Mouse (Mus musculus) monocyte, adult 2 months (primary cell): Measurements from ENCODE around the gene Tmprss15.

Experiments
- DNase-seq, 2 experiments: peaks; one replicate each; pipeline ENCODE4 v3.0.0; 2022; ENCODE audit warnings: low spot score in 2 of 2, low read depth in 1 of 2

The Tmprss15 gene

DNA sequence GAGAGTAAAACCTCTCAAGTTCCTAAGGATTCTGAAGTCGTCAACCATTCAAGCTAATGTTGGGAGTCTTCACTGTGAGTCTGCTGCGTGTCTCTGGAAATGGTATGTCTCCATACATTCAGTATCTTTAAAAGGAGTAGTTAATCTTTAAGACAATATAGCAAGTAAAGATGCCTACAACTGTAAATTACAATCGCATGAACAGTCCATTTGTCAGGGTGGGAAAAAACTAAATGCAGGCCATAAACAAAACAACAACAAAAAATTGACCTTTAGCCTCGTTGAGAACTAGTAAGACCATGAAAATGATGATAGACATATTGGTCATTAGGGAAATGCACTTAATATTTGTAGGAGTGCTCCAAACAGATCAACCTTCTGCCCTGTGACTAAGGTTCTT is at the start of gene Tmprss15:
TSS of gene Tmprss15 (minus strand) at position 101 of the 400 bp plus-strand sequence.
- DNase-seq: no peak

DNA sequence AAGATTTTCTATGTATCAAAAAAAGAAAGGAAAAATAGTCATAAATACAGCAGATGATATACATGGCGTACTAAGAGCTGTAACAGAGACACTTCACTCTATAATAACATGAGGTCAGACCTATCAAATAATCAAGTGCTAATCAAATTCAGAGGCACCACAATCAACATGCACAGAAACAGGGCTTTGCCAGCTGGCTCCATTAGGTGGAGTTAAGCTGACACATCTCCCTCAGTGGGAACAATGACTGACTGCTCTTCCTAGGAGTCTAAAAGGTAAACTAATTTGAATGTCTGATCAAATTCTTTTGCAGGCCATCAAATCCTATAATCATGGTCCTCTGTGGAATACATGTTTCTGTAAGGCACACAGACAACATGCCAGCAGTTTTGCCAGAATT is 24.0 kb upstream of the Tmprss15 start:
- no peak for DNase-seq

DNA sequence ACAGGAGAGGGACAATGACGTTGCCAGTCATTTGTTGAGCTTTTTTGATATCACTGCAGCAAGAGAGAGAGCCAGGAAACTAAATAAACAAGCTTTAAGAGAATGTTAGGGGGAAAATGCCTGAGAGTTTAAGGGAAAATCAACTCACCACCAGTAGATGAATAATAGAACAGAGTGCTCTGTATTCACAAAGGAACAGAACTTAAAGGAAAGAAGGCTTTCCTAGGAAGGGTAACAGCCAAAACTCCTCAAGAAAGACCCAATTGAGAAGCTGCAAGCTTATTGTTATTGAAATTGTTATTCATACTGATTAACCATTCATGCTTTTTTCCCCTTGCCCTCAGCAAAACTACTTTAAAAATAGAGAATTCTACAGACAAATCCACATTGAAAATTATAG is 18.6 kb upstream of the Tmprss15 start:
- DNase-seq: no peak

DNA sequence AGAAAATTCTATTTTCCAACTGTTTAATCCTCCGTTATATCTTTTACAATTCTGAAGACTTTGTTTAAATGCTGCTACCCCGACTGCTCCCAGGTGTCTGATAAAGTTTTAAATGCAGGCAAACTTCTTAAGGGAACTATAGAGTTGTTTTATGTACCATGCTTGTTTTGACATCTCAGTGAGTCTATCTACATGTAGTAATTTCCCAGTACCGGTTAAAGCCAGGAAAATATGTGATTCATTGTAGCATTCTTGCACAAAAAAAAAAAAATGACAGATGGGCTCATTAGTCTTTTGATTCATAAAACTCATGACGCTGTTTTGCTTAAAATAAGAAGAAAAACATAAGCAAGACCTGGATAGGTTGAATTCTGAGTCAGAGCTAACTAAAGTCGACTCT is 18.1 kb upstream of the Tmprss15 start:
- DNase-seq: no peak

DNA sequence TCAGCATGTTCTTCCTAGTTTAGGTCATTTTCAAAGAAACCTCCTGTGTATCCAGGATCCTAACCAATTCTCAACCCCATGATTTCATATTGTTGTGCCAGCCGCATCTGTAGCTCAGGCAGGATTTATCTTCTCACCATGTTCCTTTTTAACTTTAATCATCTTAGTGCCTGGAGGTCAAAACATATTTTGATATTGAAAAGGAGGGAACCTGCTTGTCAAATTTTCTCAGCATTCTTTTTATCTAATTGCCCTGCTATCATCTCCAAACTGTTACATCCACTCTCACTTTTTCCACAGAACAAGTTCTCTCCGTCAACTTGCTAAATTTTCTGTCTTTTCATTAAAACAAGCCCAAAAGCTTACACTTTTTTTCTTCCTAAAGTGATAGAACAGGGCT is 9.4 kb upstream of the Tmprss15 start:
- DNase-seq: no peak

DNA sequence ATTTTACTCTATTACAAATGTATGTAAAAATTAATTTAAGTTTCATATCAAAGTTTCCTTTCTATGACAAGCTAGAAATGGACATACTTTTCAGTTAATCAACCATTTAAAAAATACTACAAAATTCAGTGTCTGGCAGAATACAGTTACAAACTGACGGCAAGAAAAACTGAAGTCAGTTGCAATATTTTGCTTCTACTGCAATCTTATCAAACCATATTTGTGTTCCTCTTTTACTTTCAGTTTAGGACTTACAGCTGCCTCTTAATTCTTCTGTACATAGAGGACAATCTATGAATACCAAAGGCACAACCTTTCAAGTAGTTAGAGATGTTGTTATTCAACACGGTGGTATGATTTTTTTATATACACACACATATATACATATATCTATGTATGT is 7.4 kb upstream of the Tmprss15 start:
- DNase-seq: no peak

DNA sequence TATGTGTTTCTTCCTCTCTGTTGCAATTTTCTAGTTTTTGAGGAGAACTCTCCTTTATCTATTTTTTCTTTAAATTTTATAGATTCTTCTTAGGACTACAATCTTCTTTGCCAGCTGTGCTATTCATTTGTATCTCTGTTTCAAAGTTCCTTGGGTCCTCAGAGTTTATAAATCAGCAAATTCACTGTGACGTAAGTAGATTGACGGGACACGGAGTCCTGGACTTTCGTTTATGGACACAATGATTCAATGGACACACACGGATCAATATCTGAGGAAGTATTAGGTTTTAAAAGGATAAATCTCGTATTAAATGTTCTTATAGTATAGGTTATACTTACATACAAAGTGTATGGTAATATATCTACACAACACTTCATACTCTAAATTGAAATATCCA is 4.3 kb downstream of the Tmprss15 start:
- DNase-seq: no peak

DNA sequence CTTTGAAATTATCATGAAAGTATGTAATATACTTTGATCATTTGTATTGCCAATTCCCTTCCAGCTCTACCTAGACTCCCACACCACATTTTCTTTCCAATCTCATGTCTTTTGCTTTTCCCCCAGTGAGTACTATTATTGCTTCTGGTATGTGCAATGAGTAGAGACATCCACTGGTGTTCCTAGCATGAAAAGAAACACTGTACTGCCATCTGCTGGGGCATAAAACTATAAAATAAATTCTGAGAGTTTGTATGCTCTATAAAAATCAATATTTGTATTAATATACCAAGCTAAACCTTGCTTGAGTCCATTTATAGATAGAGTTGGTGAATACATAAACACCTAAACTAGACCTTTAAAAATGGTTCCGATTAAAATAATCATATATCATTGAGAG is 27.0 kb downstream of the Tmprss15 start:
- DNase-seq: no peak

DNA sequence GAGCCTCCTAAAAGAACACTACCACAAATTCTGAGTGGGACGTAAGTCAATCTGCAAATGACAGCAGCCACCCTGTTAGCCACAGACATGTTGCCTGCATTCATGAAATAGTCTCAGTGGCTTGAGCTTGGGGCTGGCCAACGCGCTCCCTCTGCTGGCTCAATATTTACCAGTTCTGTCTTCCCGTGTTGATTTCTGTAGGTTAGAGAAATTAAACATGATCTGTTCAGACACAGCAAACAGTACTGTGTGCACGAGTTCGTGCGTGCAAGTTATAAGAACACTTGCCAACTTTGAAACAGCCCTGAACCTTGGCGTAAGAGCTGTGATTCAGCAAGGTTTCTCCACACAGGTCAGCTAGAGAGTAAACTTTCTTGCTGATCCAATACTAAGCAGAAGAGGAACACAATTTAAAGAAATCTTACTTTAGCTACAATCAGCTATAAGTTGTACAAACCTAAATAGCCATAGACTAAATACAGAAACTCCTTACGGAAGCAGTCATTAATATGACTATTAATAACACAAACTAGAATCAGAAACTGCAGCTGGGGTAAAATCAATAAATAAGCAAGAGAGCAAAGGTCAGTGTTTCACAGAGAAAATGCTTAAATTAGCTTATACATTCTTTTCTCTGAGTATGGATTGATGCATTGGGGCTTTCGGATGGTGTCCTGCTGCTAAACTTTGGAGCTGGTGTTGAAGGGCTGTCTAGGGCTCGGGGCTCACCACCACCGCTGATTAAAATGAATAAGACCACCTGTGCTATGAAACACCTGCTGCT is 31.9 kb downstream of the Tmprss15 start:
- no peak for DNase-seq

DNA sequence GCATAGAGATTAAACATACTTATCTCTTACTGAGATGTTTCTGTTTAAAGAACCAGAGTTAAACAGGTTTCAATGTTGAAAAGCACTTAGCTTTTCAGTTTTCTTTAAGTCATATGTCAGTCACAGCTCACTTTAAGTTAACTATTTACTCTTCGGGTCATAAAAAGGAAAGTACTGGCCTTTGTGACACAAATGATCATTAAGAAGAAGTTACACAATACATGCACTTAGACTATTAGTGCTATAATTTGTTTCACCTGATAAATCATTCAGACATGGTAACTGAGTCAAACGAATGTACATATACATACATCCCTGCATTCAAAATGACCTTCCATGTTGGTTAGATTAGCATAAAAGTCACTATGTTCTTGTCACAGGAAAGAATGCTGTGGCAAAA is 58.3 kb downstream of the Tmprss15 start:
- no peak for DNase-seq

DNA sequence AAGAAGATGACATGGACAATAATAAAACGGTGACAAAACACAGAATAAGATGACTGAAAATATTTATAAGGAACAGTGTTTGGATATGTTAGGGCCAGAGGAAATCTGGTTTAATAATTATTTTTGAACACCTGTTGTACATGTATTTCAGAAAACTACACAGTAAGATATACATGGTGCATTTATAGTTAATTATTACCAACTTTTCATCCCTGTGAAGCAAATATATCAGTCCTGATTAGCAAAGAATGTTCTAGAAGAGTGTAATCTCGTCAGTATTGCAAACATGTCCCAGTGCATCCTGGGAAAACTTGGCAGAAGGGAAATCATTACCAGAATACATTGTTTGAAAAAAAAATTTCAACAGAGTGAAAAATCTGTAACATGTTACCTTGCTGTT is 88.1 kb downstream of the Tmprss15 start:
- no peak for DNase-seq

DNA sequence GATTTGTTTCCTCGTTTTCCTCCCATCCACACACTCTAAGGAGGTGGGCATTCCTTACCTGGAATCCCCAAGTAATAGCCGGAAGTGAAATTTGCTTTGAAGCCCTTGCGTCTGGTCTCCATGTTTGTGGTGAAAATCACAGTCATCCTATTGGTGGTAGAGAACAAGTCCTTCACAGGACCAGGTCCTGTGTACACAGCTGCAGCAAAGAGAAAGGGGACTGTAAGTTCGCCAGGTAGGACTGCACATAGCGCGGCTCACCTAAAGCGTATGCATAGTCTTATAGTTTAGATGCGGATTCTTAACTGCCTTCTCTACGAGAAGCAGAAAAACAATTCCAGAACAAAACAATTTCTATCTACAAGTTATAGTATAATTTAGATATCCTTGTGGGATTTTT is 89.2 kb downstream of the Tmprss15 start:
- DNase-seq: no peak

DNA sequence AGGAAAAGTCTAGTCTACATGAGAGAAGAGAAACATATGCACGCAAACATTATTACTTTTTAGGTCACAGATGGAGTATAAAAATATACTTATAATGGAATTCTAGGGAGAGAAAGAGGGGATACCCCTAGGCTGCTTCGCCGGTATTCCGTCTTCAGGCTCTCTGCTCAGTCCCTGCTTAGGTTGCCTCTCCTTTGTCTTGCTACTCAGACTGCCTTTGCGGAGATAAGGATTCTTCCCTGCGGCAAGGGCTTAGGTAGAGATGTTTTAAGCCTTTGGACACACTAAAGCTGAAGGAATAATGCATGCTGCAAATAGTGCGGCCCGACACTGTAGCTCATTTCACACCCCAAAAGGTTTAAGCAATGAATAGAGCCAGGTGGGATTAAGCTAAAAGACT is 114.5 kb downstream of the Tmprss15 start:
- DNase-seq: no peak

DNA sequence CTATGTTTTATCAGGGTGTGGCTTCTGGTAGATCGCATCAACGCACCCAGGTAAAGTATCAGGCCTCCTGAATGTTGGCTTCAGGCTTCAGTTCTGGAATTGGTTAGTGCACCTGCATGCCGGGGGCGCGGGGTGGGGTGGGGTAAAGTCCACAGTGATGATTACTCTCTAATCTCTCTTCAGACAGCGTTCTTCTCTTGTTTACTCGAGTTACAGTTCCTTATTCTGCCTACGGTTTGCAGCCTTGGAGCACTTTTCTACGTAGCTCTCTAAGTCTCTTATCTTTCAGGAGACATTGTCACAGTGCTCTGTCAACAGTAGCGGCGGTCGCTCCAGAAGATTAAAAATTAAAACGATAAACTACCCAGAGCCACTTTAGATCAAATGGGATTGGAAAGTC is 116.8 kb downstream of the Tmprss15 start:
- DNase-seq: no peak

DNA sequence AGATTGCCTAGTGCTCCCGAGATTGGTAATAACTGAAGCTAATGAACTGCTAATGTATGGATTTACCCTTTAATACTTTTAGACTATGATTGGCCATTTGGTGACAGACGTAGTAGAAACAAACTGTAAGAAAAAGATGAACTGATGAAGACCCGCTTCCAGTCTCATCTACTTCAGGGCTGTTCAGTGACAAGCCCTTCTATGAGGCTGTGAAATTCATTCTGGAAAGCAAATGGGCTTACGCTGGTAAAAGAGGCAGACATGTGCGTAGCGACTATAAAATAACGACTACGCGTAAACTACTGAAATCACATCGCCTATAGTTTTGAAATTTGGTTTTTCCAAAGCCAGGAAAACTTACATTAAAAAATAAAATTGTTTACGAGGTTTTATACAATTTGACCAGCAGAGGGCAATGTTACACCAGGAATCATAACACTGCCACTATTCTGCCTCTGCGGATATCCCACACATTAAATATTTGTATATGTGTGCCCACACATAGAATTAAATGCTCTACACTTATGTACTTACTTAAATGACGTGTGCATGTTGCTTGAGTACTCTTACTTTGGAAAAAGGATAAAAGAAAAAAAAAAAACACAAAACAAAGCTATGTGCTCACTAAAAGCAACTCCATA is 121.7 kb downstream of the Tmprss15 start:
- no peak for DNase-seq

DNA sequence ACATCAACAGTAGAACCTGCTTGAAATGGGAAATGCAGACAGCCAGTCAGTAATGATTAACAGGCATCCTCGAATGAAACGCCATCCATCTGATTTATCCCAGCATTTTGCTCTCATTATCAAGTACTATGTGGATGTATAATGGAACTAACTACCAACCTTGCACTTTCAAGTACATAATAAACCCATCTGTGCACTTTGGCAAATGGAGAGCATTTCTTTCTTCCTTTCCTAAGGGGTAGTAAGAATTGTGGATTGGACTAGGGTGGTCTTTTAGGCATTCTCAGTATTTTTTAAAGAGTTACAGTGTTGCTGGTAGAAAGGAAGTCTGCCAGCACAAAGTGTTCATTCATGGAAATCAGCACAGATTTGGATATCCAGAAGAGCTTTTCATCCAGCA is 133.5 kb downstream of the Tmprss15 start:
- no peak for DNase-seq

DNA sequence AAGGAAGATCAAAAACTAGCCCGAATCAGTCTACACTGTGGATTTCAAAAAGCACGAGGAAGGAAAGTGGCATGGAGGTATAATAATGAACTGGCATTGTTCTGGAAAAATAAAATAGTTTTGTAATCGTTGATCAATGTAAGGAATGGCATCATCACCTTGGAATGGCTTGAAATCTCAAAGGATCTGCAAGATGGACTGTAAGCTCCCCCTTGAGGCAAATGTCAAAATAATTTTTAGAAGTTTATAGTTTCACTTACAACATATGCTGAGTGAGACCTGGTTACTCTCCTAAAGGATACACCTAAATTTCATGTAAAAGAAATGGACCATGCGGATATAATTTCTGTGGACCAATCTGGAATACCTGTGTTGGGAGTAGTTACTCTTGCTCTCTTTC is 140.5 kb downstream of the Tmprss15 start:
- DNase-seq: no peak

DNA sequence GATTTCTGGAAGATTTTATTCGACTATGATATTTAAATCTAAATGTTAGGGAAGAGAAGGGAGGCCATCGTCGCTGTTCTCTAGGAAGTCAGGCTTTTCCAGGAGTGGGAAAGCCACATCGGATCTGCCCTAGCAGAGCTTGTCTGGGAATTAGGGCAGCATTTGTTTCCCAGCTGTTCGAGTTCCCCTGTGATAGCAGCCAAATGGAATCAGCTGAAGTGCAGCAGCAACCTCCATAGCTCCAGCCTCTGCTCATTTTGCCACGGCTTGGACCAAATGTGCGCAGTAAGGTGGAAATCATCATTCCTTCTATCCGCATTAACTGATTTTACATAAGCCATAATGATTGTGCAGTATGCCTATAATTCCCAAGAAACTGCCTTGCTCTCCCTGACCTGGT is 153.1 kb downstream of the Tmprss15 start:
- DNase-seq: no peak

DNA sequence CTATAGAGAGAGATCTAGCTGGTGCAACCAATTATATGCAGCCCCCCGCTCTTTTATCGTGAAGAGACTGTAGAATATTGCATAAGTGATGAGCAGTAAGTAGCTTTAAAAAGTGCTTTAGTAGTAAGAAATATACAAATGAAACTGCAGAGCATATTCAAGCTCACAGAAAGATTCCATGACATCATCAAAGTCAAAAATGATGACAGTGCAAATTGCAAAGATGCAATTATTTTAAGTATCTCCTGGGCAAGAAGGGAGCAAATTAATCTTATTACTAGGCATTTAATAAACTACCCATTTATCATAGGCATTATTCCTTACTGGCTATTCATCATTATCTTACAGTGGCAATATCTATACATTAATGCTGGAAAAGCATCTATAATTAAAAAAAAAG is 156.6 kb downstream of the Tmprss15 start:
- DNase-seq: no peak

DNA sequence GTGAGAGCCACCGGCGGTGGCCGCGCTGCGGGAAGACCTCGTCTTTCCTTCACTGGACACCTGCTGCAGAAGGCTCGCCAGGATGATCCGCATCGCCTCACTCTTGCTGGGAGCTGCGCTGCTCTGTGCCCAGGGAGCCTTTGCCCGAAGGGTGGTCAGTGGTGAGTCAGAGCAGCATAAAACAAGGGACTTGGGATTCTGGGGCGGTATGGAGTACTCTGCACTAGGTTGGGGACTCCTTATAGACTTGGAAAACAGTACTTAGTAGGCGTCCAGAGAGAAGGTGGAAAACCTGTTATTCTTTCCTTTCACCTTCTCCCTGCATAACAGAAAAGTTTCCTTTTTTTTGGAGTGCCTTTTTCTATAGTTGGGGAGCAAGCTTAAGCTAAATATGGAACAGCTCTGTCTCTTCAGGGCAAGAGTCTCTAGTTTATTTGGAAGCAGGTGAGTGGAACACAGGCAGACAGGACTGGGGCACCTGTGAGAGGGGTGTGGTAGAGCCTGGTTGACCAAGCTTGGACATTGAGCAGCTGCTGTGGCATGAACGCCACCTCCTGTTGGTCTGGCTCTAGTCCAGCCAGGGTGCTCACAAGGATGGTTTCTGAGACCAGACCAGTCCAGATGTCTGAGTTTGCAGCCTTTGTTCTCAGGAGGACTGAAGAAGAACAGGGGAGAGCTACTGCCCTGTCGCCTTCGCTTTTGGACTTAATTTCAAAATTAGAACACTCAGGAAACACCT is 159.4 kb downstream of the Tmprss15 start:
- no peak for DNase-seq

DNA sequence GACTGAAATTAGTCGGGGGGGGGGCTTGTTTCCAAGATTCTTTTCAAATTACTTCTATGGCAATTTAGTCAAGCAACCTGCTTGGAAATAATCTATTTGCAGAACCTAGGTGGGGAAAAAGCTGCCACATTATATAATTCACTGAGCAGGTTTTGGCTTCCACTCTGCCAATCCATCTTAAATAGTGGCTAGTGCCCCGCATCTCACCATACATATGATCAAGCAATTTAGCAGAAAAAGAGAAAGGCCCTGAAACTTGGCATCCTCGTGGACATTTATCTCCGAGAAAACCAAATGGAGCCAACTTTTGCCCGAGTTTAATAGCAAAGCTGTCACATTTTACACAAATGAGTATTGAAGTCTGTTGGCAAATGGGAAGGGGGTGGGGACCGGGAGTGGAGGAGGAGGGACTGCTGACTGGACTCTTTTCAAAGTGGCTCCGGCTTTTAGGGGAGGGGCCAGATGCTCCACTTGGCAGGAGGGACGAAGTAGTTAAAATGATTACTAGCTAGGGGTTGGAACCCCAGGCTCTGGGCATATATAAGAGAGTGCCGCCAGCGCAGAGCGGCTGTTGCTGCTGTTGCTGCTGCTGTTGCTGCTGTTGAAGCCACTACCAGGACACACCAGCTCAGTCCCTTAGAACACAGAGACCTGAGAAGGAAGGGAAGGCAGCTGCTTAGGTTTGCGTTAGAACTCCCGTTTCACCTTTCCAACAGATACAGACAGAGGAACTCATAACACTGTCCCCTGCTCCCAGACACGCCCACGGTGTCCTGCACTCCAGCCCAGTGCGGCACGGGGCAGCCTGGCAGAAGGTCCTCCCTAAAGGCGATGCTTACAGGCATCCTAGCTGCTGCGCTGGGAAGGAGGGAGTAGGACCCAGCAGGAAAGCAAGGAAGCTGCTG is 160.3 kb downstream of the Tmprss15 start, which contains the start of gene Chodl:
TSS of gene Chodl (plus strand) at position 567 of the 905 bp plus-strand sequence.
- no peak for DNase-seq
